Mouse (Mus musculus): ENCODE measurements around the gene Agtpbp1.

DNA sequence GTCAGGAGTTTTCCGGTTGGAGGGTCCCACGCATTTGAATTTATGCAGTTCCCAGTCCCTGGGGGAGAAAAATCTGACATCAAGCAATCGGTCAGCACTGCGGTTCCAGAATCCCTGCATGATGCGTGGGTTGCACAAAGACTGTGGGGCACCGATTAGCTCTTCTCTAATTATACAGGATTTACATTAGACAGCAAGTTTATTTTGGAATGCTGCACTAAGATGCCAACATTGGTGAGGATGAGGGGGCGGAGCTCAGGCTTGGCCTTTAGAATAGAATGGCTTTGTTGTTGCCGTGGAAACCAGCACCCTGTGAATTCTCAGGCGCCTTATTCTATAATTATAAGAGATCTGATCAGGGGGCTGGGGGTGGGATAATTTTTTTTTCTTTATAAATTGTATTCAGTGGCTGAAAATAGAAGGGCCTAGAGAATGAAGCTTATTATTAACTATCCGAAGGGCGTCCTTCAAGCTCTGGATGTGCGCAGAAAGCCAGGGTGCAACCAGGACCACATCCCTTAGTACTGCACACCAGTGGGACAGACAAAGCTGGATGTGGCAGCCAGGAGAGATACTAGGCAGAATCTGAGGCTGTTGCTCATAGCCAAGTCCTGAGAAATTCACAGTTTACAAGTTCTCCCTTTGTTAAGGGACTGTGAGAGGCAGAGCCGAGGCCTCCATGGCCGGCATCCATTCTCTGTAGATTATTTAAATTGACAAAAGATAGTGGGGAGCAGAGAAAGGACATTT is 182.8 kb downstream of the Agtpbp1 start:
- TF ChIP-seq HCFC1 (IDR thresholded peaks at IDR 0.05; ENCODE audit: borderline replicate concordance, insufficient read depth, low read length), result no peak
- no peak for TF ChIP-seq CHD2 (IDR thresholded peaks at IDR 0.05; ENCODE audit: low read depth, low read length)
- no peak for TF ChIP-seq MAFK (IDR thresholded peaks at IDR 0.05; ENCODE audit: insufficient read depth, low read depth, low read length)
- TF ChIP-seq ZNF384 (IDR thresholded peaks at IDR 0.05; ENCODE audit: low read depth, low read length), result no peak
- no peak for TF ChIP-seq ZC3H11A (IDR thresholded peaks at IDR 0.05; ENCODE audit: borderline replicate concordance, low read depth, low read length)
